Mouse (Mus musculus) adrenal gland, adult 8-10 months (tissue): ENCODE results near the gene Ribc2. TPM values are rescaled to one million over a fixed set of nuclear protein-coding genes. Genes with fewer than 3 reads are reported as not detected.

Source experiments
- DNase-seq: peaks from one replicate; pipeline ENCODE4 v3.0.0; 2022
- total RNA-seq, 4 experiments: library from RNA; stranded (reverse); gene quantifications; 2 replicates each; pipeline ENCODE4 v1.2.4; 2022

The Ribc2 gene
- total RNA-seq, 4 experiments from 2014 or later: 0.16 TPM; not detected in 3

- no peak for DNase-seq
Measured at GRCm38 (mm10) chr15:85179528-85180180, 47.8 kb downstream of the Ribc2 start.

- no peak for DNase-seq
Measured at GRCm38 (mm10) chr15:85180368-85180767, 48.5 kb downstream of the Ribc2 start.

- no peak for DNase-seq
Measured at GRCm38 (mm10) chr15:85182063-85182462, 50.2 kb downstream of the Ribc2 start.

GRCm38 (mm10) chr15:85186916-85187315, 55.0 kb downstream of the Ribc2 start:
- no peak for DNase-seq

GRCm38 (mm10) chr15:85188167-85188778, 56.4 kb downstream of the Ribc2 start:
- no peak for DNase-seq

Other genes starting within 250 kb of the Ribc2 start
- under 1 TPM; 0.20 to 0.55 (median 0.35) TPM for gene Gm29666, start 212.0 kb upstream of the Ribc2 start, total RNA-seq
- 10 to 100 TPM; 38.0 to 43.1 (median 41.5) TPM for gene Nup50, start 208.7 kb upstream of the Ribc2 start, total RNA-seq
- gene 5031439G07Rik, start 143.5 kb upstream of the Ribc2 start, total RNA-seq: 10 to 100 TPM; 36.8 to 56.2 (median 47.5) TPM
- gene Upk3a, start 114.9 kb upstream of the Ribc2 start, total RNA-seq: not detected
- 10 to 100 TPM; 12.6 to 17.2 (median 15.2) TPM for gene Fam118a, start 103.1 kb upstream of the Ribc2 start, total RNA-seq
- not detected for gene Smc1b, start 114 bp upstream of the Ribc2 start, total RNA-seq
- 10 to 100 TPM; 24.9 to 34.2 (median 29.2) TPM for gene Fbln1, start 73.9 kb downstream of the Ribc2 start, total RNA-seq
- gene Atxn10, start 204.2 kb downstream of the Ribc2 start, total RNA-seq: 100 to 1,000 TPM; 131 to 142 (median 137) TPM